Mouse (Mus musculus) C3H10T1/2 (cell line): ENCODE data around the gene Smco1. TPM values are rescaled to one million over a fixed set of nuclear protein-coding genes. Genes with fewer than 3 reads are reported as not detected.

Source experiments
- polyA plus RNA-seq, 2 experiments: library from polyadenylated mRNA; unstranded; fragments of >200 nt; fragmentation: generic; extraction: Trizol; gene quantifications; one replicate each; pipeline ENCODE4 v1.2.1; 2012; ENCODE audit warnings: missing spikeins in 2 of 2

Gene Smco1
- not detected for polyA plus RNA-seq

DNA sequence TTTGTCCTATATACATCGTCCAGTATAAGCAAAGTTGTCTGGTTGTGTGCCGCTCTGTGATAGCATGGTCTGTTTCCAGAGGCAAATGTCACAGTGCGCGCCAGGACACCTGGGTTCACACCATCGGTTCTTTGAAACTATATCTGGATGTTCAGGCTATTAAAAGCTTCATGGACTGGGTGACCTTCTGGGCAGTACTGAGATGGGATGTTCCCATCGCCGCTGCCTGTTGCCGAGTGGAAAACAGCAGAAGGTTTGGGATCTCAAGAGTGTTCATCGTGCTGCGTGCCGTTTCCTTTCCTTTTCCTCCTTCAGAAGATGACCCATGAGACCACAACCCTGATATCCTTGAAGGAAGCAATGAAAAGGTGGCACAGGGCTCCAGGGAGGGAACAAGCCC, at the start of gene Smco1:
TSS of gene Smco1 (plus strand) at position 178 of the 400 bp plus-strand sequence.

DNA sequence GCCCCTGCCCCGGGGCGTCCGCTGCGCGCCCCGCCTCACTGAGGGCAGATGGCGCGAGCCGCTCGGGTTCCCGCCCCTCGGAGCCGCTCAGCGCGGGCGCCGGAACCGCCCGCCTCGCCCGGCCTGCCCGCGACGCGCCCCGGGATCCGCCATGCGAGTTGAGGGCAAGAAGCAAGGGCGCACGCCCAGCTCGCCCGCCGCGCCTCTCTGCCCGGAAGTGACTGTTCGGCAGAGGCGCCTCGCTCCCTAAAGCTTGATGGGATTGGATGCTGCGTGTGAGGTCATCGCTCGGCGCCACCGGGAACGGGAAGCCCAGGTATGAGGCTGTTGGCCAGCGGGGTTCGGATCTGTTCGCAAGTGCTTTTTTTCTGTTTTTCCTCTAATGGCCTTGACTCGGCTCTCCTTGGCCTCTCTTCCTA, 24.3 kb upstream of the Smco1 start, which contains the start of the genes Fbxo45 and Wdr53:
TSS of gene Fbxo45 (minus strand) at position 207 of the 419 bp plus-strand sequence.
TSS of gene Wdr53 (plus strand) at position 276 of the 419 bp plus-strand sequence.

DNA sequence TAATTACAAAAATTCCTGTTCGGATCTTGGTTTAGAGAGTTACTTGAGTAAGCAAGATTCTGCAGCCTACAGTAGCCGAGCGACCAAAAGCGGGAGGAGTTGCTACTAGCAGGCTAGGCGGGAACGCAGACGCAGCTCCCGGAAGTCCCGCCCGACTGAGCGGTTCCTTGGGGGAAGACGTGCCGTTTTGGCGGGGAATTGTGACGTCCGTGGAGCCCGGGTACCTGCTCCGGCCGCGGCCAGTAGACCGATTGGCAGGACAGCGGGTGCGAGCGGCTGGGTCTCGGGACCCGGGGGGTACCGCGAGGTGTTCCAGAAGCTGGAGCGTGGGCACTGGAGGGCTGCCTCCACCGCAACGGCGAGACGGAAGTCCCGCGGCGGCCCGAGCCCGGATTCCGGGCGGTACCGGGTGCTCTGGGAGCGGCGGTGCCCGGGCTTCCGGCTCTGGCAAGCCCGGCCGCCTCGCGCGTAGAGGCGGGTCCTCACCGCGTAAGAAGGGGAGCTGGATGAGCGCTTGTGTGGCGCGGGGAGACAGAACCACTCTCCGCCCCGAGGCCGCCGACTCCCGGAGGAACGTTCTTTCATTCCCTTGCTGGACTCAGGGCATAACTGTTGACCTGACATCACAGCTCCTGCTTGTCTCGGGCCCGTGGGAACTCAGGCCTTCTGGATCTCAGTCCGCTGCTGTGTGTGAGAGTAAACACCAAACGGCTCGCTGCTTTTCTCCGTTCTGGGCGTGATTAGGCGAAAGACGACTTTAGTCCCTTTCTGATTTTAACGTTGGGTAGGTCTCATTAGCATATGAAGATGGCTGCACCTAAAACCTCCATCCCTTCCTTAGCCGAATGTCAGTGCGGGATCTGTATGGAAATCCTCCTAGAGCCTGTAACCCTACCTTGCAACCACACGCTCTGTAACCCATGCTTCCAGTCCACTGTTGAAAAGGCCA, 6.3 kb downstream of the Smco1 start, which contains the start of gene Rnf168:
TSS of gene Rnf168 (plus strand) at position 152 of the 949 bp plus-strand sequence.

Other genes with a start within 250 kb of the Smco1 start
- gene Pak2, start 192.1 kb upstream of the Smco1 start, polyA plus RNA-seq = 10 to 100 TPM in 1 of 2 experiments, 1 to 10 TPM in 1; 1.7 to 11.9 TPM
- gene Pigx, start 171.7 kb upstream of the Smco1 start, polyA plus RNA-seq = 10 to 100 TPM; 12.1 to 35.1 TPM
- 10 to 100 TPM in 1 of 2 experiments, 1 to 10 TPM in 1; 1.7 to 13.2 TPM for gene Cep19, start 171.7 kb upstream of the Smco1 start, polyA plus RNA-seq
- gene Nrros, start 105.9 kb upstream of the Smco1 start, polyA plus RNA-seq = not detected
- gene Bex6, start 91.6 kb upstream of the Smco1 start, polyA plus RNA-seq = not detected
- gene Fbxo45, start 24.3 kb upstream of the Smco1 start, polyA plus RNA-seq = 1 to 10 TPM in 1 of 2 experiments, under 1 TPM in 1; 0.44 to 3.6 TPM
- gene Wdr53, start 24.2 kb upstream of the Smco1 start, polyA plus RNA-seq = 10 to 100 TPM in 1 of 2 experiments, 1 to 10 TPM in 1; 4.1 to 11.1 TPM
- gene Rnf168, start 6.0 kb downstream of the Smco1 start, polyA plus RNA-seq = 1 to 10 TPM; 1.7 to 5.0 TPM
- 1 to 10 TPM in 1 of 2 experiments, under 1 TPM in 1; 0.32 to 3.5 TPM for gene Ubxn7, start 60.8 kb downstream of the Smco1 start, polyA plus RNA-seq
- under 1 TPM in 1 of 2 experiments, not detected in 1; 0.06 TPM for gene Tm4sf19, start 129.0 kb downstream of the Smco1 start, polyA plus RNA-seq
- gene Tctex1d2, start 148.2 kb downstream of the Smco1 start, polyA plus RNA-seq = 10 to 100 TPM in 1 of 2 experiments, 1 to 10 TPM in 1; 2.8 to 19.6 TPM
- gene Pcyt1a, start 159.5 kb downstream of the Smco1 start, polyA plus RNA-seq = 10 to 100 TPM in 1 of 2 experiments, 1 to 10 TPM in 1; 2.3 to 16.0 TPM
- gene Slc51a, start 216.4 kb downstream of the Smco1 start, polyA plus RNA-seq = under 1 TPM; 0.42 to 0.95 TPM
- not detected for gene Zdhhc19, start 224.8 kb downstream of the Smco1 start, polyA plus RNA-seq